Mouse (Mus musculus): Measurements from ENCODE around the gene Aph1a. TPM values are rescaled to one million over a fixed set of nuclear protein-coding genes. Genes with fewer than 3 reads are reported as not detected.
A peak's percentile ranks its signal among the peaks of the same experiment; 100 is the strongest.
"Not testable (repeated sequence)": the region's sequence is repeated elsewhere in the genome, so short reads cannot be mapped to it uniquely, and the experiment has no call there.

Aph1a gene
- 36.6 and 39.5 TPM in 2 replicates for polyA plus RNA-seq (2014; fragmentation: Nextera tagmentation; extraction: Ambion mirVana)

- H3K4me3 ChIP-seq (ENCODE audit: low read depth, low read length) = peak within 1 kb of the TSS; percentile 70
- ATAC-seq (ENCODE audit: low read depth) (peak; percentile 98), DNase-seq (ENCODE audit: low spot score) (peak; percentile 99)
- H3K9ac ChIP-seq (ENCODE audit: low read depth, low read length) = peak within 1 kb of the TSS; percentile 81
- WGBS = 0% methylated on average over 20 of the region's 43 CpGs
- H3K36me3 ChIP-seq (ENCODE audit: control insufficient read depth, insufficient read depth, low read length) = peaks cover 13% of the 10 kb centered on the region
- peak within 1 kb of the TSS; percentile 87 for H3K27ac ChIP-seq (replicated peaks; ENCODE audit: low read depth, low read length)
- H3K27me3 ChIP-seq (replicated peaks; ENCODE audit: control insufficient read depth, insufficient read depth, low read length); H3K9me3 ChIP-seq (ENCODE audit: control insufficient read depth, low read length): not testable (repeated sequence)
- H3K4me2 ChIP-seq (ENCODE audit: low read depth, low read length) = peak within 1 kb of the TSS; percentile 85
- peaks cover 13% of the 10 kb centered on the region; the same call in 1 of the 2 replicates for H3K4me1 ChIP-seq (ENCODE audit: control insufficient read depth, insufficient read depth, low read length)
Observed at GRCm38 (mm10) chr3:95893606-95894316, at the start of gene Aph1a. Gene Aph1a (plus strand): TSS chr3:95893969.

GRCm38 (mm10) chr3:95850611-95851010 is 43.2 kb upstream of the Aph1a start:
- no peaks in the 10 kb centered on the region for H3K4me1 ChIP-seq (ENCODE audit: control insufficient read depth, insufficient read depth, low read length)
- DNase-seq (ENCODE audit: low spot score) = no peak

GRCm38 (mm10) chr3:95851317-95851716 is 42.5 kb upstream of the Aph1a start:
- peaks cover 72% of the 10 kb centered on the region for H3K36me3 ChIP-seq (ENCODE audit: control insufficient read depth, insufficient read depth, low read length)
- 96% methylated on average over 8 of the region's 8 CpGs for WGBS
- H3K4me2 ChIP-seq (ENCODE audit: low read depth, low read length) = no peak overlapping the region

More at GRCm38 (mm10) chr3:95850611-95851010, 43.2 kb upstream of the Aph1a start:
- Histone ChIP-seq H3K9me3 (ENCODE audit: control insufficient read depth, low read length) (no peaks in the 10 kb centered on the region), H3K9ac (ENCODE audit: low read depth, low read length) (no peak overlapping the region), H3K36me3 (ENCODE audit: control insufficient read depth, insufficient read depth, low read length) (peaks cover 79% of the 10 kb centered on the region), H3K27ac (replicated peaks; ENCODE audit: low read depth, low read length) (no peak overlapping the region), H3K4me3 (ENCODE audit: low read depth, low read length) (no peak overlapping the region), H3K4me2 (ENCODE audit: low read depth, low read length) (no peak overlapping the region), H3K27me3 (replicated peaks; ENCODE audit: control insufficient read depth, insufficient read depth, low read length) (no peaks in the 10 kb centered on the region)
- ATAC-seq (ENCODE audit: low read depth) = no peak
- WGBS = 85% methylated on average over 4 of the region's 4 CpGs

GRCm38 (mm10) chr3:95855502-95856089 is 38.2 kb upstream of the Aph1a start, which contains the start of gene Prpf3:
Gene Prpf3 (minus strand): TSS chr3:95855885.
- H3K36me3 ChIP-seq (ENCODE audit: control insufficient read depth, insufficient read depth, low read length) = peaks cover 29% of the 10 kb centered on the region
- under 1% methylated on average over 41 of the region's 56 CpGs for WGBS
- peak within 1 kb of the TSS; percentile 89 for H3K9ac ChIP-seq (ENCODE audit: low read depth, low read length)
- peak; percentile 98 for ATAC-seq (ENCODE audit: low read depth)
- H3K4me2 ChIP-seq (ENCODE audit: low read depth, low read length) = peak within 1 kb of the TSS; percentile 72
- no peaks in the 10 kb centered on the region for H3K4me1 ChIP-seq (ENCODE audit: control insufficient read depth, insufficient read depth, low read length)
- H3K27me3 ChIP-seq (replicated peaks; ENCODE audit: control insufficient read depth, insufficient read depth, low read length) = no peaks in the 10 kb centered on the region
- DNase-seq (ENCODE audit: low spot score) = peak; percentile 96
- peak within 1 kb of the TSS; percentile 90 for H3K4me3 ChIP-seq (ENCODE audit: low read depth, low read length)
- peak within 1 kb of the TSS; percentile 85 for H3K27ac ChIP-seq (replicated peaks; ENCODE audit: low read depth, low read length)
- H3K9me3 ChIP-seq (ENCODE audit: control insufficient read depth, low read length) = no peaks in the 10 kb centered on the region

More at GRCm38 (mm10) chr3:95851317-95851716, 42.5 kb upstream of the Aph1a start:
- no peak overlapping the region for H3K27ac ChIP-seq (replicated peaks; ENCODE audit: low read depth, low read length)
- no peaks in the 10 kb centered on the region for H3K4me1 ChIP-seq (ENCODE audit: control insufficient read depth, insufficient read depth, low read length)
- no peaks in the 10 kb centered on the region for H3K9me3 ChIP-seq (ENCODE audit: control insufficient read depth, low read length)
- no peaks in the 10 kb centered on the region for H3K27me3 ChIP-seq (replicated peaks; ENCODE audit: control insufficient read depth, insufficient read depth, low read length)
- H3K9ac ChIP-seq (ENCODE audit: low read depth, low read length) = no peak overlapping the region
- DNase-seq (ENCODE audit: low spot score) = no peak
- no peak overlapping the region for H3K4me3 ChIP-seq (ENCODE audit: low read depth, low read length)
- no peak for ATAC-seq (ENCODE audit: low read depth)

- peak overlapping the region; percentile 90 for H3K4me3 ChIP-seq (ENCODE audit: low read depth, low read length)
- H3K9ac ChIP-seq (ENCODE audit: low read depth, low read length) = peak overlapping the region; percentile 89
- H3K4me1 ChIP-seq (ENCODE audit: control insufficient read depth, insufficient read depth, low read length) = no peaks in the 10 kb centered on the region
- peaks cover 24% of the 10 kb centered on the region for H3K36me3 ChIP-seq (ENCODE audit: control insufficient read depth, insufficient read depth, low read length)
- peak overlapping the region; percentile 85 for H3K27ac ChIP-seq (replicated peaks; ENCODE audit: low read depth, low read length)
- no peaks in the 10 kb centered on the region for H3K27me3 ChIP-seq (replicated peaks; ENCODE audit: control insufficient read depth, insufficient read depth, low read length)
- peak overlapping the region; percentile 72 for H3K4me2 ChIP-seq (ENCODE audit: low read depth, low read length)
- ATAC-seq (ENCODE audit: low read depth) (0 out of 2 replicates have a peak, but pooled peaks have one; percentile 14), DNase-seq (ENCODE audit: low spot score) (peak; percentile 23)
- H3K9me3 ChIP-seq (ENCODE audit: control insufficient read depth, low read length) = no peaks in the 10 kb centered on the region
- 16% methylated on average over 7 of the region's 7 CpGs for WGBS
Observed at GRCm38 (mm10) chr3:95856115-95856514, 37.7 kb upstream of the Aph1a start.

GRCm38 (mm10) chr3:95857050-95857449 is 36.7 kb upstream of the Aph1a start:
- H3K27me3 ChIP-seq (replicated peaks; ENCODE audit: control insufficient read depth, insufficient read depth, low read length); H3K9ac ChIP-seq (ENCODE audit: low read depth, low read length); H3K4me1 ChIP-seq (ENCODE audit: control insufficient read depth, insufficient read depth, low read length); H3K27ac ChIP-seq (replicated peaks; ENCODE audit: low read depth, low read length); H3K4me3 ChIP-seq (ENCODE audit: low read depth, low read length); DNase-seq (ENCODE audit: low spot score); H3K9me3 ChIP-seq (ENCODE audit: control insufficient read depth, low read length); ATAC-seq (ENCODE audit: low read depth); H3K4me2 ChIP-seq (ENCODE audit: low read depth, low read length): not testable (repeated sequence)
- 75% methylated on average over 1 of the region's 1 CpGs for WGBS
- H3K36me3 ChIP-seq (ENCODE audit: control insufficient read depth, insufficient read depth, low read length) = peaks cover 21% of the 10 kb centered on the region

- not testable (repeated sequence) for H3K4me3 ChIP-seq (ENCODE audit: low read depth, low read length); H3K9me3 ChIP-seq (ENCODE audit: control insufficient read depth, low read length); DNase-seq (ENCODE audit: low spot score); H3K27ac ChIP-seq (replicated peaks; ENCODE audit: low read depth, low read length); H3K27me3 ChIP-seq (replicated peaks; ENCODE audit: control insufficient read depth, insufficient read depth, low read length); H3K4me2 ChIP-seq (ENCODE audit: low read depth, low read length); ATAC-seq (ENCODE audit: low read depth); H3K4me1 ChIP-seq (ENCODE audit: control insufficient read depth, insufficient read depth, low read length); H3K9ac ChIP-seq (ENCODE audit: low read depth, low read length)
- peaks cover 16% of the 10 kb centered on the region for H3K36me3 ChIP-seq (ENCODE audit: control insufficient read depth, insufficient read depth, low read length)
- WGBS = 78% methylated on average over 3 of the region's 3 CpGs
Observed at GRCm38 (mm10) chr3:95858278-95858677, 35.5 kb upstream of the Aph1a start.

- Histone ChIP-seq H3K27ac (replicated peaks; ENCODE audit: low read depth, low read length) (no peak overlapping the region), H3K4me2 (ENCODE audit: low read depth, low read length) (no peak overlapping the region), H3K36me3 (ENCODE audit: control insufficient read depth, insufficient read depth, low read length) (peaks cover 29% of the 10 kb centered on the region), H3K9me3 (ENCODE audit: control insufficient read depth, low read length) (no peaks in the 10 kb centered on the region), H3K4me1 (ENCODE audit: control insufficient read depth, insufficient read depth, low read length) (no peaks in the 10 kb centered on the region), H3K9ac (ENCODE audit: low read depth, low read length) (no peak overlapping the region), H3K27me3 (replicated peaks; ENCODE audit: control insufficient read depth, insufficient read depth, low read length) (no peaks in the 10 kb centered on the region), H3K4me3 (ENCODE audit: low read depth, low read length) (no peak overlapping the region)
- ATAC-seq (ENCODE audit: low read depth) = no peak
- WGBS = 89% methylated on average over 3 of the region's 3 CpGs
- DNase-seq (ENCODE audit: low spot score) = no peak
Observed at GRCm38 (mm10) chr3:95860323-95860722, 33.4 kb upstream of the Aph1a start.
